Mouse (Mus musculus): ENCODE data around the gene Arhgap32. TPM values are rescaled to one million over a fixed set of nuclear protein-coding genes. Genes with fewer than 3 reads are reported as not detected.

The Arhgap32 gene
- polyA plus RNA-seq (2016; fragmentation: Nextera tagmentation; extraction: Ambion mirVana) = 4.2 TPM in 2 replicates

DNA sequence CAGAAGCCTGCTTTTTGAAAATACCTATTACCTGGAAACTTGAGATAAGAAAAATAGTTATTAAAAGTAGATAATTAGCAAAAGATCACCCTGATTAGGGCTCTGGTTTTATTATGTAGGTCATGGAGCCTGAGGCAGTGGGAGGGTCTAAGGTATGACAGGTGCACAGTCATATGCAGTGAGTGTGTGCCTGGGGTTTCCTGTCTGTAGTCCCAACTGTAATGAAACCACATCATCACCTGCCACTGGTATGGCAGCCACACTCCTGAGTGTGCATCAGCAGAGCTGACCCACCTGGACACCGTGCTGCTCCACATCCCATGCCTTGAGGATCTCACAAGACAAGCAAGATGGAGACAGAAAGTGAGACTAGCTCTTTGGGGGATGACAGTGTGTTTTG, at the start of gene Arhgap32:
Gene Arhgap32, plus strand, starts transcription at position 351 of the 400 bp plus-strand sequence.
- H3K4me1 ChIP-seq = 0 out of 2 replicates have a peak, but pooled peaks cover 3% of the 10 kb centered on the region
- 100% methylated on average over 1 of the region's 1 CpGs for WGBS

DNA sequence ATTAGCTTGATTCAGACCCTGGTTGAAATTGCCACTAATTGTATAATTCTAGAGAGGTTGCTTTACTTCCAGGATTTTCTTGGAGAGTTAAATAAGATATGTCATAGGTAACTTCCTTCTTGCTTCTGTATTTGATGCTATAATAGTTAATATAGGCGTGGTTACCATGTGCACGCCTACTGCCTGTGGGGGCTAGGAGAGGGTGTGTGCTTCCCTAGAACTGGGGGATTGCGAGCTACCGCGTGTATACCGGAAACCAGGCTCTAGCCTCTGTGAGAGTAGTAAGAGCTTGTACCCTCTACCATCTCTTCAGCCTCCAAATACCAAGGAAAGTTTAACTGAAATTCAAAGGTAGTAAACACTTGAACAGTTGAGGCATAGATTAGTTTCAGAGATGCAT, 43.2 kb upstream of the Arhgap32 start:
- no peak for DNase-seq (ENCODE audit: low spot score)
- WGBS = 93% methylated on average over 6 of the region's 6 CpGs
- Histone ChIP-seq H3K4me3 (no peak overlapping the region), H3K9me3 (replicated peaks) (no peaks in the 10 kb centered on the region), H3K27me3 (ENCODE audit: low read depth, poor library complexity, severe bottlenecking) (no peaks in the 10 kb centered on the region), H3K27ac (replicated peaks) (no peak overlapping the region), H3K4me1 (no peaks in the 10 kb centered on the region), H3K36me3 (peaks cover 7% of the 10 kb centered on the region; the same call in 1 of the 2 replicates)

More for the DNA sequence above, at the start of gene Arhgap32:
- Histone ChIP-seq H3K27me3 (ENCODE audit: low read depth, poor library complexity, severe bottlenecking) (no peaks in the 10 kb centered on the region), H3K9me3 (replicated peaks) (peaks cover 2% of the 10 kb centered on the region; the same call in 1 of the 2 replicates), H3K4me3 (no peak within 1 kb of the TSS), H3K27ac (replicated peaks) (no peak within 1 kb of the TSS), H3K36me3 (peaks cover under 1% of the 10 kb centered on the region)
- DNase-seq (ENCODE audit: low spot score) = no peak

DNA sequence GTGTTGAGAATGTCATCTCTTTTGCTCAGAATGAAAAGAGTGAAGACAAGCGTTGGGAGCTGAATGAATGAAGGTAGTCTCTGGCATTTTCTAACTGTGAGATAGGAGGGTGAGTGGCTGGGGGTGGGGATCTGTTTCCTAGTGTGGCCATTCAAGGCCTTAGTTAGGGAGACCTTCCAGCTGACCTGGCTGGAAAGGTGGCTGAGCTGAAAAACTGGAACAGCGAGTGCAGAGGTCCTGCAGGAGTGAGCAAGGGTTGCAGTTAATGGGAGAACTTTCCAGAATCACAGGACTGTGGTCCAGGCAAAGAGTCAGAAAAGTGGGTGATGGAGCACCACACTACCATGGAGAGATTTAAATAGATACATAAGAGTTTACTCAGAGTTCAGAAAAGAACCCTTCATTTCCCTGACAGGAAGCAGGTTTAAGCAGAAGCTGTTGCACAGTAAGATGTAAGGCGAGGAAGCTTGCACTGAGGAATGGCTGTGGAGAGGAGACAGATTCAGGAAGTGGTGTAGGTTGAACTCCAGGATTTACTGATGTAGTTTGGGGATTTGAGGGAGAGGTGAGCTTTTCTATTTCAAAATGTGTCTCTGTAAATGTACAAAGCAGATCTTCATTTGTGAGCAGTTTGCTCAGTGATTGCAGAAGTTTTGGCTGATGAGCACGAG, 27.7 kb upstream of the Arhgap32 start:
- Histone ChIP-seq H3K4me3 (no peak overlapping the region), H3K27ac (replicated peaks) (no peak overlapping the region), H3K36me3 (no peaks in the 10 kb centered on the region), H3K9me3 (replicated peaks) (no peaks in the 10 kb centered on the region), H3K27me3 (ENCODE audit: low read depth, poor library complexity, severe bottlenecking) (no peaks in the 10 kb centered on the region), H3K4me1 (peaks cover 5% of the 10 kb centered on the region; the same call in 1 of the 2 replicates)
- 76% methylated on average over 4 of the region's 4 CpGs for WGBS
- no peak for DNase-seq (ENCODE audit: low spot score)

DNA sequence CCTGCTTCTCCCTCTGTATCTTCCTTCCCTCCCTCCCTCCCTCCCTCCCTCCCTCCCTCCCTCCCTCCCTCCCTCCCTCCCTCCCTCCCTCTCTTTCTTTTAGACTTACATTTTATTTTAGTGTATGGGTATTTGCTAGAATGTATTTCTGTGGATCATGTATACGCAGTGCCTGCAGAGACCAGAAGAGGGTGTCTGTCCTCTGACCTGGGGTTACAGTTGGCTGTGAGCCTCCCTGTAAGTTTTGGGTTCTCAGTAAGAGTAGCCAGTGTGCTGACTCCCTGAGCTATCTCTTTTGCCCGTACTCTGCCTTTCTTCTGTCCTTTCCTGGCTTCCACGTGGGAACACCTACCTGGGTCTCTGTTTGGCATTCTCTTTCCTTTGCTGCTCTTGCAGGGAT, 27.1 kb upstream of the Arhgap32 start:
- Histone ChIP-seq H3K4me1 (peaks cover 8% of the 10 kb centered on the region; the same call in 1 of the 2 replicates), H3K9me3 (replicated peaks) (no peaks in the 10 kb centered on the region), H3K27me3 (ENCODE audit: low read depth, poor library complexity, severe bottlenecking) (no peaks in the 10 kb centered on the region), H3K36me3 (no peaks in the 10 kb centered on the region), H3K27ac (replicated peaks) (no peak overlapping the region), H3K4me3 (no peak overlapping the region)
- DNase-seq (ENCODE audit: low spot score) = no peak
- WGBS = 53% methylated on average over 3 of the region's 3 CpGs

DNA sequence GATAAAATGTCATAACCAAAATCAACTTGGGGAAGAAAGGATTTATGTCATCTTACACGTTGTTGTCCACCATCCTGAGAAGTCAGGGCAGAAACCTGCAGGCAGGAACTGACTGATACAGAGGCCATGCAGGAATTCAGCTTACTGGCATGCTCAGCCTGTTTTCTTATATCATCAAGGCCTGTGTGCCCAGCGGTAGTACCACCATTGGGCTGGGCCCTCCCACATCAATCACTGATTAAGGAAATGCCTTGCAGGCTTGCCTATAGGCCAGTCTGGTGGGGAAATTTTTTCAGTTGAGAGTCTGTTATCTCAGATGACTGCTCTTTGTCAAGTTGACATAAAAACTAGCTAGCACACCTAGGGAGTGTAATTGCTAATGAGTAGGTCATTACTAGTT, 22.5 kb upstream of the Arhgap32 start:
- Histone ChIP-seq H3K4me3 (no peak overlapping the region), H3K9me3 (replicated peaks) (no peaks in the 10 kb centered on the region), H3K27me3 (ENCODE audit: low read depth, poor library complexity, severe bottlenecking) (no peaks in the 10 kb centered on the region), H3K36me3 (no peaks in the 10 kb centered on the region), H3K4me1 (peaks cover 35% of the 10 kb centered on the region), H3K27ac (replicated peaks) (no peak overlapping the region)
- DNase-seq (ENCODE audit: low spot score) = no peak
- WGBS = 73% methylated on average over 2 of the region's 2 CpGs

DNA sequence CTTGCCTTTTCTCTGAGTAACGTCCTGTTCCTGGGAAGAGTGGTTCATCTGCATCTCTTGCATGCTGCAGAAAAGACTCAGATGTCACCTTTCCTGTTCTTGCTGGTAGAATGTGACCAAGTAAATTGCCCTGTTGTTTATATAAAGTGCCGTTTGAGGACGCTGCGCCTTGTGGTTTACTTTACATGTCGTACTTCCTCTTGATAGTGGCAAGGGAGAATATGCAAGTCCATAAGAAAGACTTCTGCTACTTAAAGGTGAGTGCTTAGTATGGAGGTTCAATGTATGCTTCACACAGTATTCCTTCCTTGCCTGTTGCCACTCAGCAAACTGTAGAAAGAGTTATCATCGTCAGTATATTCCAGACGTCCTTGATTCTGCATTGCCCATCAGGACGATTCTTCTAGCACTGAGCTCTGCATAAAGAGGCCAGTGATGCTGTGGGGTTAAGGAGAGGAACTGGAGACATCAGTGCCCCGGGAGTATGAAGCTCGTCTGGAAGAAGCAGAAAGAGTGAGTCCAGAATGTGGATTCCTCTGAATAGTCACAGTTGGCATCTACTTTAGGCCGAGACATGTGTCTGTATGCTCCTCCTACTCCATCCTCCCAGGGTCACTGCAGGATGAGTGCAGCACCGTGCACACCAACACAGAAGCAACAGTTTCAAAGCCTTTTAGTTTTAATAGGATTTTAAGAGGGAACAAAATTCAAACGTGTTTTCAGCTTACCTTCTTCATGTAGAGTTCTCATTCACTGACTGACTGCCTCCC, 21.4 kb upstream of the Arhgap32 start:
- Histone ChIP-seq H3K4me1 (peaks cover 35% of the 10 kb centered on the region), H3K27ac (replicated peaks) (no peak overlapping the region), H3K36me3 (no peaks in the 10 kb centered on the region), H3K9me3 (replicated peaks) (no peaks in the 10 kb centered on the region), H3K4me3 (no peak overlapping the region), H3K27me3 (ENCODE audit: low read depth, poor library complexity, severe bottlenecking) (no peaks in the 10 kb centered on the region)
- DNase-seq (ENCODE audit: low spot score) = no peak
- 67% methylated on average over 13 of the region's 13 CpGs for WGBS

DNA sequence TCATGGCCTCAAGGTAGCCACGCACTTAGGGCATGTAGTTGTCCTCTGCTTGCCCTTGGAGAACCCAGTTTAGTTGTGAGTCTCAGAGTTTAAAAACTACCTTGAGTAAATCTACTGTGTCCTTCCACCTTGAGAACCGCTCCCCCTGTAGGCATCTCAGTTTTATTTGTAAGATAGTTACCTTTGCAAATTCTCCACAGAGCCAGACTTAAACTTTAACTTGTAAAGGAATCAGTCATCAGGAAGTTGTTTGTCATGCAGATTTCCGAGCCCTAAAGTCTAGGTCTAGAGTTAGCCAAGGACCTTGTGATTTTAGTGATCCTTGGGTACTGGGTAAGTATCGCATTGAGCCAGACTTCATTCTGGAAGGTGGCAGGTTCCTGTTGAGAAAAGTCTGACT, 20.4 kb upstream of the Arhgap32 start:
- H3K36me3 ChIP-seq = no peaks in the 10 kb centered on the region
- H3K4me3 ChIP-seq = no peak overlapping the region
- H3K27ac ChIP-seq (replicated peaks) = no peak overlapping the region
- DNase-seq (ENCODE audit: low spot score) = no peak
- no peaks in the 10 kb centered on the region for H3K9me3 ChIP-seq (replicated peaks)
- peaks cover 35% of the 10 kb centered on the region for H3K4me1 ChIP-seq
- WGBS = 93% methylated on average over 4 of the region's 4 CpGs
- H3K27me3 ChIP-seq (ENCODE audit: low read depth, poor library complexity, severe bottlenecking) = no peaks in the 10 kb centered on the region

DNA sequence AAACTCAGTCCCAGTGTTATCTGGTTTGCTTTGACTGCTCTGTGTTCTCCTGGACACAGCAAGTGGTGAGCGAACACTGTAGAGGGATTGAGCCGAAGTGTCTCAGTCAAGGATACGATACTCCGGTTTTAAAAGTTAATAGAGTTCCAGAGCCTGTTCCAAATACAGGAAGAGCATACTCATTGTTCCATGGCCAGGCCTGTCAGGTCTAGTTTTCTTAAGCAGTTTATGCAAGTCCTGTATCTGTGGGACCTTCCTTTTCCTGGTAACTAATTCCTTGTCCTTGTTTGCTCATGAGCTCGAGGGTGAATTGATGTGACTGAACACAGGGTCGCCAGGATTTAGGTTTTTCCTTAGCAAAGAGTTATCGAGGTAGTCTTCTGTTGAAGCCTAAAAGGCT, 19.4 kb upstream of the Arhgap32 start:
- no peak for DNase-seq (ENCODE audit: low spot score)
- Histone ChIP-seq H3K9me3 (replicated peaks) (no peaks in the 10 kb centered on the region), H3K36me3 (no peaks in the 10 kb centered on the region), H3K27me3 (ENCODE audit: low read depth, poor library complexity, severe bottlenecking) (no peaks in the 10 kb centered on the region), H3K27ac (replicated peaks) (0 out of 2 replicates have a peak overlapping the region, but pooled peaks have one; percentile 7), H3K4me3 (no peak overlapping the region), H3K4me1 (peaks cover 35% of the 10 kb centered on the region)
- 64% methylated on average over 7 of the region's 7 CpGs for WGBS

DNA sequence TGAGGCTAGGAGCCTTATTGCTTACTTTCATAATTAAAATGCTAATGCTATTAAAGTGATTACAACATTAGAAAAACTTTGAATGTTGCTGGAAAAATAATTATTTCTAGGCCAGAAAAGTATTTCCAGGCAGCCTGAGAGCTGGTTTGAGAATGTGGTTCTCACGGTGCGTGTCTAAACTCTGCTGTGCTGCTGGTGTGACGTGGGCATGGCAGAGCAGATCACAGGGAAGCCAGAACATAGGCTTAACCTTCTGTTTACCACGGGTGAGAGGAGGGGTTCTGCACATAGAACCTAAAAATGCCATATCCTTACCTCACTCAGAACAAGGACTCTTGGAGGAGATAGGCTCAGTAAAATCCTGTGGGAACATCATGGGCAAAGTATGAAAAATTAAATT, 18.8 kb upstream of the Arhgap32 start:
- H3K27me3 ChIP-seq (ENCODE audit: low read depth, poor library complexity, severe bottlenecking) = no peaks in the 10 kb centered on the region
- no peaks in the 10 kb centered on the region for H3K9me3 ChIP-seq (replicated peaks)
- 70% methylated on average over 4 of the region's 4 CpGs for WGBS
- no peak overlapping the region for H3K4me3 ChIP-seq
- DNase-seq (ENCODE audit: low spot score) = no peak
- H3K36me3 ChIP-seq = no peaks in the 10 kb centered on the region
- no peak overlapping the region for H3K27ac ChIP-seq (replicated peaks)
- H3K4me1 ChIP-seq = peaks cover 35% of the 10 kb centered on the region

DNA sequence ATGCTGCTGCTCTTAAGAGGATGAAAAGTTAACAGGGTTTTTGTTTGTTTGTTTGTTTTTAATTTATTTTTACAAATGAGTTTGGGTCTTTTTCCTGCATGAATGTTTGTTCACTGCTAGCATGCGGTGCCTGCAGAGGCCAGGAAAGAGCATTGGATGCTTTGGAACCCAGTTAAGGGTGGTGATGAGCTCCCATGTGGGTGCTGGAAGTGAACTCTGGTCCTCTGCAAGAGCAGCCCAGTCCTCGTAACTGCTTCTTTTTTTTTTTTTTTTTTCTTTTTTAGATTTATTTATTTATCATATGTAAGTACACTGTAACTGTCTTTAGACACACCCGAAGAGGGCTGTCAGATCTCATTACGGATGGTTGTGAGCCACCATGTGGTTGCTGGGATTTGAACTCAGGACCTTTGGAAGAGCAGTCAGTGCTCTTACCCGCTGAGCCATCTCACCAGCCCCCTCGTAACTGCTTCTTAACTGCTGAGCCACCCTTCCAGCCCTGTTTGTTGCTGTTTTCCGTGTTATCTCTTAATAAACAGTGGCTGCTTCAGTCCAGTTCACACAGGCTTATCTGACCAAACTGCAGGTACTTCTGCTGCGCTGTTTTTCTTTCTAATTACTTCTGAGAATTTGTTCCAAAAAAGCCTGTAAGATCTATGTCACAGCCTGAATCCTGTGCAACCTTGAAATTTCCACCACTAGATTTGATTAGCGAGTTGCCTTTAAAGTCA, 17.3 kb upstream of the Arhgap32 start:
- Histone ChIP-seq H3K4me1 (peaks cover 33% of the 10 kb centered on the region), H3K27ac (replicated peaks) (no peak overlapping the region), H3K9me3 (replicated peaks) (no peaks in the 10 kb centered on the region), H3K27me3 (ENCODE audit: low read depth, poor library complexity, severe bottlenecking) (no peaks in the 10 kb centered on the region), H3K4me3 (no peak overlapping the region), H3K36me3 (no peaks in the 10 kb centered on the region)
- no peak for DNase-seq (ENCODE audit: low spot score)
- 93% methylated on average over 9 of the region's 9 CpGs for WGBS

DNA sequence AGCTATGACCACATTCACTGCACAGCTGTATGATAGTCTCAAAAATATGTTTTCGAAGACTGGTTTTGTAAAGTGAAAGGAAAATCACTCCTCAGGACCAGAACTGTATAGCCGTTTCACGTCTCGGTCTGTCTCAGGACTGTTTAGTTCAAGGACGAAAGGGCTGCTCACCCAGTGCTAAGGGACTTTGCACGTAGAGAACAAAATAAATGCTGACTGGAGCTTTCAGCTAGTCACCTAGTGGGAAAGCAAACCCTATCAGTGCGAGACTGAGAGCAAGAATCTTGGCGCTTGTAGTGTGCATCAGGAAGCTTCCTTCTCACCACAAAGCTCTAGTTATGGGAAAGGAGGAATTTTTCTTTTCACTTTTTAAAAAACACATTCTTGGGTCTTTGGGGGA, 15.4 kb upstream of the Arhgap32 start:
- H3K27me3 ChIP-seq (ENCODE audit: low read depth, poor library complexity, severe bottlenecking) = no peaks in the 10 kb centered on the region
- H3K27ac ChIP-seq (replicated peaks) = no peak overlapping the region
- H3K4me1 ChIP-seq = peaks cover 27% of the 10 kb centered on the region
- no peak for DNase-seq (ENCODE audit: low spot score)
- no peaks in the 10 kb centered on the region for H3K9me3 ChIP-seq (replicated peaks)
- 91% methylated on average over 8 of the region's 8 CpGs for WGBS
- H3K4me3 ChIP-seq = no peak overlapping the region
- no peaks in the 10 kb centered on the region for H3K36me3 ChIP-seq

DNA sequence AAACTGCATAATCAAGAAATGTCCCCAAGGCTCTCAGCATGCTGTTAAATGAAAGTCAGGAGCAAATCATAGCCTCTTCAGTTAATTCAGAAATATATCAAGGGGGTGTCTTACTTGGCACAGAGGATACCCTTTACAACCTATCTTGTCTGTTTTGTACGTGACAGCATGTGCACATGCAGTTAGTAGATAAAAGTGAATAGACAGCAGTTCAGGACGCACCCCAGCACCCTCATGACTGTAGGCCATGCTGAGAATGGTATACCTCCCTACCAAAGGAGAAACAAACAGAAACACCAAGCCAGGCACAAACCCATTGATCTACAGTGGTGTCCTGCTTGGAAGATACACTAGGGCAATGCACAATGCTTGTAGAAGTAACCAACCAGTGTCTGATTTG, 14.4 kb upstream of the Arhgap32 start:
- WGBS = 93% methylated on average over 2 of the region's 2 CpGs
- DNase-seq (ENCODE audit: low spot score) = no peak

More for the DNA sequence above, 14.4 kb upstream of the Arhgap32 start:
- peaks cover 18% of the 10 kb centered on the region for H3K4me1 ChIP-seq
- H3K9me3 ChIP-seq (replicated peaks) = no peaks in the 10 kb centered on the region
- H3K27me3 ChIP-seq (ENCODE audit: low read depth, poor library complexity, severe bottlenecking) = no peaks in the 10 kb centered on the region
- H3K36me3 ChIP-seq = no peaks in the 10 kb centered on the region
- no peak overlapping the region for H3K27ac ChIP-seq (replicated peaks)
- no peak overlapping the region for H3K4me3 ChIP-seq

Data from midbrain, embryonic 10.5 days (tissue).